Mouse (Mus musculus): ENCODE measurements at regions not wholly inside any gene's neighbourhood (a gene's known extent, or its start where the extent isn't known, plus 50 kb on each side); places are given as distances from the start of the nearest gene placed in this dataset.

- DNase-seq (ENCODE audit: low read depth, low spot score): no peak
These were observed 458.5 kb upstream of the Cdh10 start for GRCm38 (mm10) chr15:18360256-18360655.

- peak; percentile 41 for DNase-seq (ENCODE audit: low read depth, low spot score)
These were observed 419.0 kb upstream of the Cdh10 start for GRCm38 (mm10) chr15:18399724-18400123.

- DNase-seq (ENCODE audit: low read depth, low spot score): no peak
These were observed 418.4 kb upstream of the Cdh10 start for GRCm38 (mm10) chr15:18400257-18400846.

GRCm38 (mm10) chr15:18432705-18433104 lies 386.0 kb upstream of the Cdh10 start:
- peak; percentile 48 for DNase-seq (ENCODE audit: low read depth, low spot score)

GRCm38 (mm10) chr15:18453801-18454200 lies 364.9 kb upstream of the Cdh10 start:
- peak; percentile 53 for DNase-seq (ENCODE audit: low read depth, low spot score)

- DNase-seq (ENCODE audit: low read depth, low spot score): no peak
These were observed 336.4 kb upstream of the Cdh10 start for GRCm38 (mm10) chr15:18482385-18482784.

- peak; percentile 62 for DNase-seq (ENCODE audit: low read depth, low spot score)
These were observed 307.1 kb upstream of the Cdh10 start for GRCm38 (mm10) chr15:18511606-18512005.

GRCm38 (mm10) chr15:18517701-18518100 lies 301.0 kb upstream of the Cdh10 start:
- no peak for DNase-seq (ENCODE audit: low read depth, low spot score)

- DNase-seq (ENCODE audit: low read depth, low spot score): no peak
These were observed 262.3 kb upstream of the Cdh10 start for GRCm38 (mm10) chr15:18556457-18556856.

All from brain, adult 2 months (tissue).